Mouse (Mus musculus) ES-CJ7 (cell line): ENCODE results near the gene Pld4.
A peak's percentile ranks its signal among the peaks of the same experiment; 100 is the strongest.

Source experiments
- DNase-seq: peaks from one replicate; pipeline ENCODE4 v3.0.0; 2011; ENCODE audit warnings: low read depth, low spot score

Gene Pld4

DNA sequence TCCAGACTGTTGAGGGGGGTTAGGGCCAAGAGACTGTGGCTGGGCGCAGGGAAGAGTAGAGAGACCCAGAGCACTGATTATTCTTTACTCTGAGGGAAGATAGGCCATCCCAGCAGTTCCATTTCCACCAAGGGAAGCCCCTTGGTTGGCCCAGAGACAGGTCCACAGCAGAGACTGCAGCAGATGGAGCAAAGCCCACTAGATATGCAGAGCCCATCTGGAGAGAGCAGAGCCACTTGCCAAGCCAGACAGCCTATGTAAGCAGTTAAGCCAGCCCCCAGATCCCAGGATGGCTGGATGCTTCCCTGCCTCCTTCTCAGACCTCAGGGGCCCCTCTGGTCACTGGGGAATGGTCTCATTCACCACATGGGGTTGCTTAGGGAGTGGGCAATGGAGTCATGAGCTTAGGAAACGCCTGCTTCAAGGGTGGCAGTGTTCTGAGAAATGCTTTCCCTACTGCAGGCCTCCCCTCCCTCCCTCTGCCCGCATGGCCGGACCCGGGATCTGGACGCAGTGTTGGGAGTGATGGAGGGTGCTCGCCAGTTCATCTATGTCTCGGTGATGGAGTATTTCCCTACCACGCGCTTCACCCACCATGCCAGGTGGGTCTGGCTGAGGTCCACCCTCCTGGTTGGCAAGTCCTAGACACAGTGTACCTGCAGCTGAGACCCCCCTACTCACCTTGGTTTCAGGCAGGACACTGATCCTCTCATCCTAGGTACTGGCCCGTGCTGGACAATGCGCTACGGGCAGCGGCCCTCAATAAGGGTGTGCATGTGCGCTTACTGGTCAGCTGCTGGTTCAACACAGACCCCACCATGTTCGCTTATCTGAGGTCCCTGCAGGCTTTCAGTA, 6.8 kb downstream of the Pld4 start:
- no peak for DNase-seq

DNA sequence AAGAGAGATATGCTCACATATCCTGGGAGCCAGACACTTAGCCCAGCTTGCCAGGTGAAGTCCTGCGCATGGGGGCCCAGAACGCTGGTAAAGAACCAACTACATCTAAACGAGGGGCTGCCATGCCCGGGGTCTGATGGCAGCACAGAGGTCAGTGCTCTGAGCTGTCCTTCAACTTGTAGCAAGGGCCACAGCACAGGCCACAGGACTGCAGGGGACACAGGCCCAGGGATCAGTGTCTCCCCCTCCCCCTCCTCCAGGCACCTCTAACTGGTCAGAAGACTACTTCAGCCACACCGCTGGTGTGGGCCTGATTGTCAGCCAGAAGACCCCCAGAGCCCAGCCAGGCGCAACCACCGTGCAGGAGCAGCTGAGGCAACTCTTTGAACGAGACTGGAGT, 7.7 kb downstream of the Pld4 start:
- no peak for DNase-seq

DNA sequence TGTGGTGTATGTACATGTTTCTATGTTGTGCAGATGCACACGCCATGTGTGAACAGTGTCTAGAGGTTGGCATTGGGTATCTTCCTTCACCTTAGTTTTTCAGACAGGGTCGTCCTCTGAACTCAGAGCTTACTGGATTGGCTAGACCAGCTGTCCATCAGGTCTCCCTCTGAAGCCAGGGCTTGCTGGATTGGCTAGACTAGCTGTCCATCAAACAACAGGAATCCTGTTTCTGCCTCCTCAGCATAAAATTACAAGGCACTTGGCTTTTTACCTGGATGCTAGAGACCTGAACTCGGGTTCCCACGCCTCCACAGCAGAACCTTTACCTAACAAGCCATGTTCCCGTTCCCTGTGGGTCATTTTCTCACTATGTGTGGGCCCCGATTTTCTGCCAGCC, 8.6 kb downstream of the Pld4 start:
- peak; percentile 63 for DNase-seq

DNA sequence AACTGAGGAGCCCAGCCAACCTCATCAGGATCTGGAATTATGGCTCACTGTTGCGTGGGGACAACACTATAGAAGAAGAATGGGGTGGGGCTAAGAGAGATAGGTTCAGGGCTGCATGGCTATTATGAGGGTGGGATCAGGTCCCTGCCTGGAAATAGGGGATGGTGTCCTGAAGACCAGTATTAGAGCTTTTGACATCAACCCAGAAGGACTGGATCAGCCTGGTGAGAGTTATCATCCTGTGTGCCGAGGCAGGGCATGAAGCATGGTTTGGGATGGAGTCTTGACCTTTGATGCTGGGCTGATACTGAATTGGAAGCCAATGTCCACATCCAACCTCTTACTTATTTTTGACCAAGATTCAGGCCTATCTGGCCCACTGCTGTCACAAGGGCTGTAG, 9.3 kb downstream of the Pld4 start:
- DNase-seq, result no peak

DNA sequence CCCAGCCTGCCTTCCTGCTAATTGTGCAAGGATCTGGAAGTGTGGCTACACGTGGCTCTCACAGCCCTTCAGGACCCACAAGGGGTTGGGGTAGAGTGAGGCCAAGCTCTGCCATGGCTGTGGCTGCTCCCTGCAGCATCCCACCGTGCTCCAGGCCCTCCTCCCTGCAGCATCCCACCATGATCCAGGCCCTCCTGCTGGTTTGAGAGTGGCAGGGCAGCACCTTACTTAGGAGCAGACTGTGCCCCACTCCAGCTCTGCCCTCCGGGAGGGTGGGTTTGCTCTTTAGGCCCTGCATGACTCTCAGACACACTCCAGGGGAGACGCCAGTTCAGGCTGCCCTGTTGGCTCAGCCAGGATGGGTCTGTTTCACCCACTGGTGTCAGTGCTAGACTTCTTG, 9.9 kb downstream of the Pld4 start:
- no peak for DNase-seq

DNA sequence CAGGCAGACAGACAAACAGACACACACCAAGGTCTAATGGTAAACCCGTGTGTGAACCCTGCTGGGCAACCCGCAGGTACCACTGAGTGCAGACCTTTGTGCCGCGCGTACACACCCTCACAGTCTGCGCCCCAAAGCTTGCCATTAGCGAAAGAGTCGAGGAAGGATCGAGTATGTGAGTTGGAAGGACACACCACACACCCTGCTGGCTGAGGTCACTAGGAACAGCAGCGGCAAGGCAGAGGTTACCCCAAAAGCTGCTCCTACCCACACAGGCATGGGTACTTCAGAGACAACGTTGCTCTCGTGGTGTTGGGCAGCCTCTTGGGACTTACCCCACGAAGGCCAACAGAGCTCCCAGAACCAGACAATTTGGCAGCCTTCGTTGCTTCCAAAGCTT, 11.9 kb downstream of the Pld4 start:
- no peak for DNase-seq

DNA sequence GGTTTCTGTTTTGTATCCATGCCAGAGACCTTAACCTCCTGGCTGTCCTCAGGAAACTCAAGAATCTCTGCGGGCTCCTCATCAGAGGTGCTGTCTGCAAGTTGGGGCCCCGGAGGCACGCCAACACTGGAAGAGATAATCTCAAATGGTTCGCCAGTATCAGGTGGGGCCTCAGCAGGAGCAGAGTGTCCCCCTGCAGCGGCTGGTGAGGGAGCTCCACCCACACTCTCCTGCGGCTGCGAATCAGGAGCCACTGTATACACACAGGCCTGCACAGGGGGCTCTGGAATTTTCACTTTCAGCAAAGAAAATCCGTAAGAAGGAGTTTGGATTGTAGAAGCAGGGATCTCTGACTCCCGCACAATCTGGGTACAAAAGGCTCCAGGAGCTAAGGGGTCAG, 12.9 kb downstream of the Pld4 start:
- DNase-seq, result no peak

DNA sequence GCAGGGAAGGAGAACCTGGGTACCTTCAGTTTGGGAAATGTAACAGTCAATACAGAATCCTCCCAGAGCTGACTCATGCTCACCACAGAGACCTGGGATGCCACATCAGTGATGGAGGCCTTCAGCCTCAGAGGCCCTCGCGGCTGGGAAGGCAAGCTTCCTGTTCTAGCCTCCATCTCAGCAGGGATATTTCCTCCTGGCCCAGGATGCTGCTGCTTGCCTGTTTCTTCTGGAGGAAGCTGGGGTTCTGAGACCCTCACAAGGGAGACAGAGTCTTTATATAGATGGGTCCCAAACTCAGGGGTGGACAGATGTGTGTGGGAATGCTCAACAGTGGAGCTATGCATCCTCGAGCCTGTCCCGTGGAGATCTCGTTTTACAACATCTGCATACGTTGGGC, 13.6 kb downstream of the Pld4 start:
- no peak for DNase-seq

DNA sequence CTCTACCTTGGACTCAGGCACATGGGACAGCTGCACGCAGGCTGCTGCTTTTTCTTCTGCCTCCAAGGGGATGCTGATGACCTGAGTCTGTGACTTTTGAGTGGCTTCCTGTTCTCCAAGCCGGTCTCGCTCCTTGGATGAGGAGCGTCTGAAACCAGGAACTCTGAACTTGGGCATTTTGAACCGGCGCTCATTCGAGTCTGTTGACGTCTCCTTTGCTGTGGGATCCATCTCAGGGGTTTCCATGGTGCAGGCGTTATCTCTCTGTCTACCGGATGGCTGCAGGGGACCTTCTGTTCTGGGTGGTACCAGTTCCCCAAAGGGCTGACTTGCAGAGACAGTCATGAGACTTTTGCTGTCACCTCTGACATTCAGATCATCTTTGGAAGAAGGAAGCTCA, 14.0 kb downstream of the Pld4 start:
- DNase-seq, result no peak

DNA sequence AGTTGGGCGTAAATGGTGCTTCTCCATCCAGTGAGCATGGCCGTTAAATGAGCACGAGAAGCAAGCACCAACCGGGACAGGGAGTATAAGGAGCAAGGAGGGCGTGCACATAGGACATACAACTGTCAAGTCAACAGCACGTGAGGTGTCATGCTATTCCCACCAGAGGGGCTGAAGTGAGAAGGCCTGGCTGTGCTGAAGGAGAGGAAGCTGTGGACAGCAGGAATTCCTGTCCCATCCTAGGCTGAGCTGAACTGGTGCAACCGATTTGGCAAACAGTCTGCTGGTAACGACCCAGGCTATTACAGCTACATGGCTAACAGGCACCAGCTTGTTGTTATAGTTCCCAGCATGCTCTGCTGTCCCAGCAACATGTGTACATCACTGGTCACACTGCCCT, 30.6 kb downstream of the Pld4 start:
- DNase-seq, result no peak

DNA sequence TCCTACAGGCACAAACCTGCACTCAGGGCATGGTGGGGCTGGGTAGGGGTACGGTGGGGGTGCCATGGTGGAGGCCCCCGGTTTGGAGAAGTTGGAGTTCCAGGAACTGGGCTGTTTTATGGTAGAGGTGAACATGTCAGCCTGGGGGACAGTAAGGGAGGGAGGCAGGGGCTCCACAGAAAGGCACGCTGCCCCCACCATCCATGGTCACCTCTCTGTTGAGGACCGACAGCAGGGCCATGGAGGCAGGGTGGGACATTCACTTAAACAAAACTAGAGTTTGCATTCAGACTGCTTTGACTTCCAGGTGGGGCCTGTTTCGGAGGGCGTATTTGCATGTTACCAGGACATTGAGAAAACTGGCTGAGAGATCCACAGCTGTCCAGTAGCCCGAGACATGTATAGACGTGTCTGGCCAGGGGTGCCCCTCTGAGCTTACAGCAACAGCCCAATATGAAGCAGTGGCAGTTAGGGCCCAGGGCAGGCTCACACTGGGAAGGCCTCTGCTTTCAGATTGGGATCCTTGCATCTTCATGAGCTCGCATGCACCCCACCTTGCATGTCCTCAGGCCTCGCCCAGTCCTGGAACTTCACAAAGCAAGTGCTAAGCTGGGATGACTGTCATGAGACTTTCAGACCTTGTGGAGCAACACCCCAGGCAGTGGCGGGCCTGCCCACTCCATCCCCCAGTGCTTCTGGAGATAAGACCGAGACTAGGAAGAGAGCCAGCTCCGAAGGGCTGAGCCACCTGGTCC, 33.3 kb downstream of the Pld4 start:
- peak; percentile 66 for DNase-seq

DNA sequence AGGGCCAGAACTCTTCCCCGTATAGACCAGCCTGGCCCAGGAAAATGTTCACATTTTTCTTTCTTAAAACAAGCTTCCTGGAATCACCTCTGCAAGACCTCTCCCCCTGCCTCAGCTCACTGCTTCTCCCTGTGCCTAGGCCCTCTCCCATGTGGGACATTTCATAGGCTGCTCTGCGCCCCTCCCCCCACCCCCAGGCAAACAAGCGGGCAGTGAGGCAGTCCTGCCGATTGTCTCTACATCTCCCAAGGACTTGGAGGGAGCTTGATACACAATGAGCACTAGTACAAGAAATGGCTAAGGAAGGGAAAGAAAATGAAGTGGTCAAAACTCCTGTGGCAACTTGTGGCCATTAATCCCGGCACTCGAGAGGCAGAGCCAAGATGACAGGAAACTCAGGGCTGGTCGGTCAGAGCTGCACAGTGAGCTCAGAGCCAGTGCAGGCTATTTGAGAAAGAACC, 33.9 kb downstream of the Pld4 start:
- DNase-seq, result peak; percentile 38

DNA sequence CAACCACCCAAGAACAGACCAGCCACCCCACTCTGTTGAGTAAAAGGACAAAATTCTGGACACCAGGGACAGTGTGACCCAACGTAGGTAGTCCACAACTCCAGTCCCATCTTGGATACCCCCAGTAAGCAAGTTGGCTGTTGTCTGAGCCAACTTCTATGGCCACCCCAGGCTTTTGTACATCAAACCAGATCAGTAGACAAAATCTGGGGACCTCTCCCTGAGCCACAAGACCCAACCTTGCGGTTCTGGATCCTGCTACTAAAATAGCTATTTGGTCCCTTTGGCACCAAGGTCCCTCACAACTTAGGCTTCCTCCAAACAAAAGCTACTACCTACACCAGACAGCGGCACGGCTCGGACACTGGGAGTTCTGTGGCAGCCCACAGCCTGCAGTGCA, 34.5 kb downstream of the Pld4 start:
- DNase-seq, result no peak

DNA sequence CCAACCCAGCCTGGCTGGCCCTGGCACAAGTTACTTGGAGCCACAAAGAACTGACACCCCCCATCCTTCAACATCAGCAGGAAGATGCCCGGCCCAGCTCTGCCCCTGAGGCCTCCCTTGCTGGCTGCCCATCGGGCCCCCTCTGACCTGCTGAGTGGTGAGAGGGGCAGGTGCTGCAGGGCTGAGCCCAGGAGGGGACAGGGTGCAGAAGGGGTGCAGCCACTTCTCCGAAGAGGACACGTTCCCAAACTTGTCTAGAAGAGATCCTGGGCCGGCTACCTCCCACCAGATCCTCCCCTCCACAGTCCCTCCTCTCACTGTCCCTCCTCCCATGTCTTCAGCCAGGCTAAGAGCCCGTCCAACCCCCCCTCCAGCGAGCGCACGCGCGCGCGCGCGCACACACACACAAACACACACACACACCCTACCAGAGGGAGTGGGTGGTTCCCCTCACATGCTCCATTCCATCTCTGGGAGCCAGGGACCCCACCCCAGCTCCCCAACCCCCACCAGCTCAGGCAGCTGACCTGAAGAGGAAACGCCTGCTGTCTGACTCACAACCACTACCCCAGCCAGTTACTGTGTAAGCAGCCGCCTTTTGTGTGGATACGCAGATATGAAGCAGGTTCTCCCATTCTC, 35.1 kb downstream of the Pld4 start:
- DNase-seq, result peak; percentile 74

DNA sequence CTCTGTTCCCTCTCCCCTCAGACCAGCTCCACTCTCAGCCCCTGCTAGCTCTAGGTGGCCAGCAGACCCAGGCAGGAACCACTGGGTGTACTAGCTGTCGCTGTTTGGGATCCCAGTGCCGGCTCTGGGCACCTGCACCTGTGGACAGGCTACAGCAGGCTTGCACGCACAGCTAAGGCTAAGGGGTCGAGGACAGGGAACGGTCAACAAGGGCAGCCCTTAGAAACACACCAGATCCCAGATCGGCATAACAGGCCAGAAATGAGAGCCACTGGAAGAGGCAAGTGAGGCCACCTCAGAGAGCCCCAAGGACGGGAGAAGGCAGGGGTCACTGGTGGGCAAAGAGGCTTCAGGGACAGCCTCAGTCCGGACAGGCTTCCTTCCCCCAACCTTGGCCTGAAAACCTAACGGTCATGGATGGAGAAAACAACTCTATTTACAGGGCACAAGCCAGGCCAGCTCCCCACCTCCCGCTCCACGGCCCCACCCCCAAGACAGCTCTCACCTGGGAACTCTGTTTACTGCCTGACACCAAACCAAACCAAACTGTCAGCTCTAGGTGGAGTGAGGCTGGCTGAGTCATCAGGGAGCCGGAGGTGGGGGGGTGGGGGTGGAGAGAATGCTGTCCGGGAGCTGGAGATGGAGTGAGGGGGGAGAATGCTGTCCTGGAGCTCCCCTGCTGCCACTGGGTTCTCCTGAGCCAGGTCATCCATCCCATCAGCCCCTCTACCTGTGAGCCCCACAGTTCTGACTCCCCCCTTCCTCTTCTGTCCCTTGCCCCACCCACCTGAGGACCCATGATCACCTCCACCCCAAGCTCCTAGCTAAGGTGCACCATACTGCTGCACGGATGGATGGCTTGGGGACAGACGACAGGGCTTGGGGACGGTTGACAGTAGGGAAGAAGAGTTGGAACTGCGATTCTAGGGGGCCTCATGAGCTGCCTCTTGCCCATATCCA, 36.4 kb downstream of the Pld4 start:
- no peak for DNase-seq

DNA sequence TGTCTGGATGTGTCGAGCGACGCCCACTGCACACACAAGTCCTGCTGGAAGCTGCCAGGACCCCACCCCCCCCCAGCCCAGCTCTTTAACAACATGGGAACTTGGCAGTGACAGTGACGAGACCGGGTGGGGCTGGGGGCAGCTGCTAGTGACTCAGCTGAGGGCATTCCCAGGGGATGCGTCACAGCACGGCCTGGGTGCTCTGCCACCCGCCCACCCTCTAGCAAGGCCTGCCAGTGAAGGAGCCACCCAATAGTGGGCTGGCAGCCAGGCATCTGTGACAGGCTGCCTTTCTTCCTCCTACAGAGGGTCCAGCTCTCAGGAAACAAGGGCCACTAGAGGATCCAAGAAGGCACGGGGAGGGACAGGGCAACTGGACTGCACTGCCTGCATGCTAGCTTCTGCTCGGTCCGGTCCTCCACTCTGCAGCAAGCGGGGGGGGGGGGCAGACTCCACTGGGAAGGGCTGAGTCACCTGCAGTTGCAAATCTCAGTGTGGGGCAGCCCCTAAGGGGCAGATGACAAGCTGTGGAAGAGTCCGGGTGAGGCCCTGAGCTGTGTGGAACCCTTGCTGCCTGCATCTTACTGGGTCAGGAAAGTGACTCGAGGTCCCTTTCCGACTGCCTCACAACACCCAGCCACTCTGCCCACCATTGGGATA, 37.3 kb downstream of the Pld4 start:
- DNase-seq, result no peak

DNA sequence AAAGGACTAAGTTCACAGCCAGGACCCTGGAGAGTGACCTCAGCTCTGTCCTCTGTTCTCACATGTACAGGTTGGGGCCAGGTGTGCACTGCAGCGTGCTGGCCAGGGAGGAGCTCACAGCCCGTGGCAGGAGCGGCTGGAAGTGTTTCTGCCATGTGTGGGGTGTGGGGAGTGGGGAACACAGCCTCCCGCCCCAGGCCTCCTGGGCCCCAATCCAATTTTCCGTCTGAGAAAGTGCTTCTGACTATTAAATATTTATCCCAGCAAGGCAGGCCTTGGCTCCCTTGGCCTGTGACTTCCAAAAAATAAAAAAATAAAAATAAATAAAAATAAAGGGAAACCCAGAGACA, 37.9 kb downstream of the Pld4 start:
- no peak for DNase-seq

DNA sequence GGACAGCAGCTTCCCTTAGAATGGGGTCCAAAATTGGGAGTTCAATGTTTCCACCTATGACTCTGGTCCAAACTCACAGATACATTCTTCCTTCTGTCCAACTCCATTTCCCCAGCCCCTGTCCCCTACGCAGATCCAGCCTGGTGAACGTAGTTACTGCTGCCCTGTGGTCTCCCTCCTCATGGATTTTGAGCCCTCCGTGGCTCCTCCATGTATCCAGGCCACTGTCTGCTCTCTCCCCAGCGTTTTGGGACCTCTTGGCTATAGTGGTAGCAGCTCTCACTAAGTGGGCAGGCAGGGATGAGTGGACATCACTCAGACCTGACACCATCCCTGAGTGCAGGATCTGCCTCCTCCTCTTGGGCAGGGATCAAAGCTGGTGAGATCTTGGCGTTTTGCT, 38.3 kb downstream of the Pld4 start:
- no peak for DNase-seq

DNA sequence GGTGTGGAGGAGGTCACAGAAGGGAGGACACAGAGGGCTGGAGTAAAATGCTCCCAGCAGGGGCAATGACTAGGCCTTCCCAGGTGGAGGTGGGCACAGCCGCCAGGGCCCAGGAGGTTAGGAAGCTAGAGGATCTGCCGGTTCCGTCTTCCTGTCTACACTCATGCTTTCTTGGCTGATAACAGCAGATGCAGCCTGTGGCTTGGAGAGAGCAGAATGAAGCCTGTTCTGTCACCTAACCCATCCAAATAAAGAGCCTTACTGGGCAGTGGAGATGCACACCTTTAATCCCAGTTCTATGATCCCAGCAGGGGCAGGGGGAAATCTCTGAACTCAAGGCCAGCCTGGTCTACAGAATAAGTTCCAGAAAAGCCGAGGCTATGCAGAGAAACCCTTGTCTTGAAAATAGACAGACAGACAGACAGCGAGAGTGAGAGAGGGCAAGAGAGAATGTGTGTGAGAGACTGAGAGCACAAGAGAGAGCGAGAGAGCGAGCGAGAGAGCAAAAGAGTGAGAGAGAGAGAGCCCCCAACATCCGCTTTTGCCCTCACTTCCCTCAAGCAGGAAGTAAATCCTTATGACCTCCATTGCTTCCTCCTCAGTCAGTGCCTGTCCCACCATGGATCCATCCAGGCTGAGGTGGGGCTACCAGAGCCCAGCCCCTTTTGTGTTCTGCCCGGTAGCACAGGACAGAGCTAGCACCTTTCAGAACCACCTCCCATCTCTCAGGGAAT, 38.9 kb downstream of the Pld4 start:
- DNase-seq, result no peak

DNA sequence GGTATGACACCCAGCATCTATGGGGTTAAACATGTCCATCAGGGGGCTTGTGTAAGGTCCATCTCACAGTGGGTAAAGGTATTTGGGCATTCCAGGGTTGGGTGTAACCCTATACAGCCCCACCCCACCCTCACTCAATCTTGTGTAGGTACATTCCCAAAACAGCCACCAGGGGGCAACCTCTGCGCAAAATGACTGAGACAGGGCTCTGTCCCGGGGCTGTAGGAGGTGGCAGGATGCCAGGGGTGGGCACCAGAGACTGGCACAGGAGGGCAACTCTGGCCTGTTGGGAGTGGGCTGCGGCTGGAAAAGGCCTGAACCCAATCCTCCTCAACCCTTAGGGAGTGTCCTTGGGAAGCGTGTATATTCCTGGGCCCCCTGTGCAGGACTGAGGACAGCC, 40.0 kb downstream of the Pld4 start:
- peak; percentile 77 for DNase-seq
